Mouse (Mus musculus) olfactory bulb, adult 2 months (tissue): ENCODE measurements around the gene Tstd1. TPM values are rescaled to one million over a fixed set of nuclear protein-coding genes. Genes with fewer than 3 reads are reported as not detected.

Experiments used
- H3K27ac ChIP-seq: fragments of 200-500 bp; 2 replicates; pipeline ENCODE4 v1.5.1; 2012; ENCODE audit warnings: low read depth, low read length; ENCODE audit not compliant: insufficient read depth
- H3K4me1 ChIP-seq: fragments of 200-500 bp; 2 replicates; pipeline ENCODE4 v1.6.1; 2012; ENCODE audit warnings: low read length; ENCODE audit not compliant: control insufficient read depth, insufficient read depth
- H3K4me3 ChIP-seq: fragments of 200-500 bp; 2 replicates; pipeline ENCODE4 v1.5.1; 2012; ENCODE audit warnings: mild to moderate bottlenecking, low read depth, low read length, moderate library complexity; ENCODE audit not compliant: insufficient read depth
- CTCF ChIP-seq: fragments of 200-500 bp; IDR thresholded peaks from 2 replicates; pipeline ENCODE4 v1.5.1; 2012; ENCODE audit warnings: low read depth, mild to moderate bottlenecking, low read length, moderate library complexity; ENCODE audit not compliant: insufficient read depth
- POLR2A ChIP-seq: fragments of 200-500 bp; IDR thresholded peaks from 2 replicates; pipeline ENCODE4 v1.6.1; 2012; ENCODE audit warnings: mild to moderate bottlenecking, low read depth, low read length, moderate library complexity; ENCODE audit not compliant: insufficient read depth
- WGBS: fragments of 180-500 bp; shearing (Covaris S2); methylation state at CpG from one replicate; pipeline ENCODE4 v1.1.7; 2018; 5-methylcytosine and 5-hydroxymethylcytosine counted together
- polyA plus RNA-seq: library from polyadenylated mRNA; stranded (reverse); fragments of >200 nt; gene quantifications from 2 replicates; pipeline ENCODE4 v1.2.4, GENCODE M21; 2012; ENCODE audit warnings: low replicate concordance; ENCODE audit not compliant: missing spikeins, insufficient read depth, insufficient read length

Tstd1 gene
- polyA plus RNA-seq, 1 experiment, result not detected

DNA sequence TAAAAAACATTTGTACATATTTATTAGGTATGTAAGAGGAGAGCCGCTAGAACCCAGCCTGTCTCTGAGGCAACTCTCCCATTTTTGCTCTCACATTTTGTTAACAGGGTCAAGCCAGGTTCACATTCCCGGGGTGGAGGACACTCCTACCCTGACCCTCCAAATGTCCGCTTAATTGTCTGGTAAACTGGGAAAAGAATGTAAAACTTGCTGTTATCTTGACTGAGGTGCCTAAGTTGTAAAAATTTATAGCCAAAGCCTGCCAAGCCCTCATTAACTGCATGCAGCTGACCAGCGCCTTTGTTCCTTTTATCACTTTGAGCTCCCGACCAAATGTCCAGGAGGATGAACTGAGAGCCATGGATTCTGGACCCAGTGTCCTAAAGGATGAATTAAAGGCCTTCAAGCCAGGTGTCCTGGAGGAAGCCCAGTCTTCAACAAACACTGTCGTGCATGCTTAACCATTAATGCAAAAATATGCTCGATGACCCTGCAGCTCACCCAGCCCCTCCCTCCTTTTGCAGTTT is 16.7 kb downstream of the Tstd1 start:
- WGBS, result 77% methylated on average over 7 of the region's 7 CpGs
- TF ChIP-seq POLR2A, result no peak
- no peak for TF ChIP-seq CTCF
- no peak overlapping the region for H3K27ac ChIP-seq
- no peak overlapping the region for H3K4me3 ChIP-seq
- H3K4me1 ChIP-seq, result peaks cover 7% of the 10 kb centered on the region

DNA sequence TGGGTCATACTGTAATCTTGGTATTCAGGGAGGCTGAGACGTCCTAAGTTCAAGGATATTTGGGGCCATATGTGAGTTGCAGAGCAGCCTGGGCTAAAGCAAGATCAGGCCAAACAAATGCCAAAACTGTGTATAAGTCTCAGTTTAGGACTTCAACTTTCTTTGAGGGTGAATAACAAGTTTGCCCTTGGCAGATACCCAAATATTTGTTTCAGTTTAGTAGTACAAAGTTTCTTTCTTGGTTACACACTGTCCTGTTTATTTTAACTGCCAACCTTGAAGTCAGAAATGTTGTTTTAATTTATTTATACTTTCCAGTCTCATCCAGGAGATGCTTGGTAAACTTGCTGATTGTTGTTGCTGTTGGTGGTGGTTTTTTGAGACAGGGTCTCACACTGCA is 17.3 kb downstream of the Tstd1 start:
- peaks cover 9% of the 10 kb centered on the region for H3K4me1 ChIP-seq
- WGBS, result 87% methylated on average over 1 of the region's 1 CpGs
- no peak overlapping the region for H3K4me3 ChIP-seq
- no peak overlapping the region for H3K27ac ChIP-seq
- TF ChIP-seq CTCF (no peak), POLR2A (no peak)

DNA sequence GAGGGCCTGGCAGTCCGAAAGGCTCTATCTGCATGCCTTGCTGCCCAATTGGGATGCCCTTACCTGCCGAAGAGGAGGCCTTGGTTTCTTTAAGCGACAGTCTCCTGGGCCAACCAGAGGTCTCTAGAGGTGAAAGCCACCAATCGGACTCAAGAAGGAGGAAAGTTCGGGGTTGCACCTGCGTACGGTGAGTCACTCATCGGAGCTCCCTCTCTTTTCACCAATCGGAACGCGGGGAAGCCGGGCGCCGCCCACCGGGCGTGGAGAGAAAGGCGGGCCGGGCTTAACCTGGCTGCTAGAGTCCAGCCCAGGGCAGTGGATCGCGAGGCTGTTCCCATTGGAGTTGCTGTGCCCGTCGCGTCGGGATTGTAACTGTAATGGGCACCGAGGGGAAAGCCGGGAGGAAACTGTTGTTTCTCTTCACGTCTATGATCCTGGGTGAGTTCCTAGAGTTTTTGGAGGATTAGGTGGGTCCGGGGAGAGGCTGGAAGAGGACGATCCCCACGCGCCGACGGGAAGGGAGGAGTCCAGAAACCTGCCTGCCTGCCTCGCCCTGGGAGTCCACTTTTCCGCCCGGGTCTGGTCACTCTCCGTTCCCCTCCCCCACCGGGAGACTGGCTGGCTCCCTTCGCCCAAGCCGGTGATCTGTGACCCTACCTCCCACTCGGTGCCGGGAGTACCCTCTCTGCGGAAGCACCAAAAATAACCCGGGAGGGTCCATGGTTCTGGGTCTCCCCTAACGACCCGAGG is 18.8 kb downstream of the Tstd1 start, which contains the start of gene F11r:
TSS of gene F11r (plus strand) at position 272 of the 750 bp plus-strand sequence.
- 2% methylated on average over 46 of the region's 46 CpGs for WGBS
- H3K27ac ChIP-seq, result no peak within 1 kb of the TSS
- TF ChIP-seq POLR2A (no peak), CTCF (no peak)
- peak within 1 kb of the TSS; percentile 30 for H3K4me3 ChIP-seq
- peaks cover 9% of the 10 kb centered on the region for H3K4me1 ChIP-seq

DNA sequence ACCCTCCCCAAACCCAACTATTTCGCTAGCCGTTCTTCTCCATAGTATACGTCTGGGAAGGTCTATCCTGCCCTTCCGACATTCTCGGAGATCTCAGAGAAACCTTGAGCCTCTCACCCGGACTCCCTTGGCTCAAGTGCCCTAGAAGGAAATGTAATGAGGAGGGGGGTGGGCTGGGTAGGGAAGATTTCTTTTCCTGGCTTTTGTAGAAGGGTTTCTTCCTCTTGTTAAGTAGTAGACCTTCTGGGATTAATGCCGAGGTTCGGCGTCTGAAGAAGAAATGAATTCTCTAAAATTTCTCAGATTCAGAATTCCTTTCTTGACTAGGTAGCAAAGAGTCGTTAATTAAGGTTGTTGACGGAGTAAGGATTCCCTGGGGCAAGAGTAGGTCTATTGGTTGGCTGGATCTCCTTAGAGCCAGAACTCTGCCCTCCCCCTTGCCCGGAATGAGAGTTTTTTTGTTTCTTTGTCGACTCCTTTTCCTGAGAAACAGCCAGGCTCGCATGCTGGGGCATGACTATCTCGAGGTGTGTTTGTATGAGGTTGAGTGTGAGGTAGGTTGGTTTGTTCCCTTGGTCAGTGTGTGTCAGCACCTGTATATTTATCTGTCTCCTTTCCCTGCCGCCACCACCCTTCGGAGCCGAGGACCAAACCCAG is 19.5 kb downstream of the Tstd1 start:
- peak overlapping the region; percentile 30; the same call in 1 of the 2 replicates for H3K4me3 ChIP-seq
- WGBS, result 17% methylated on average over 18 of the region's 18 CpGs
- TF ChIP-seq CTCF (no peak), POLR2A (no peak)
- H3K27ac ChIP-seq, result no peak overlapping the region
- H3K4me1 ChIP-seq, result peaks cover 9% of the 10 kb centered on the region

DNA sequence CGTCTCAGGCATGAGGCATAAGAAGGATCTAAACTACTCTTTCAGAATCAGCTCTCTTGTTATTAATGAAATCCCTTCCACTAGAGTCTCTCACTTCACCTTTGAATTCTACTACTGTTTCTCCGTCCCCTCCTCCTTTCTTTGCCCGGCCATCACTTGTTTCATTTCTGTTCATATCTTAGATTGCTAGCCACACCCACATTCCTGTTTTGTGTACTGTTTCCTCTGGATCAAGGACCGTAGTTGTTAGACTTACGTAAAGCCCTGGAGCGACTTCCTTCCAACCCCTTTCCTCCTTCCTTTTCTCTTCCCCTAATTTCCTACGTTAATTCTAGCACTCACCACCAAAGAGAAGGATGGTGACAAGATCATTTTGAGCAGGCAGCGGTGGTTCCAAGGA is 20.4 kb downstream of the Tstd1 start:
- 71% methylated on average over 8 of the region's 8 CpGs for WGBS
- H3K27ac ChIP-seq, result no peak overlapping the region
- H3K4me3 ChIP-seq, result no peak overlapping the region
- peaks cover 9% of the 10 kb centered on the region for H3K4me1 ChIP-seq
- TF ChIP-seq CTCF, result no peak
- no peak for TF ChIP-seq POLR2A

DNA sequence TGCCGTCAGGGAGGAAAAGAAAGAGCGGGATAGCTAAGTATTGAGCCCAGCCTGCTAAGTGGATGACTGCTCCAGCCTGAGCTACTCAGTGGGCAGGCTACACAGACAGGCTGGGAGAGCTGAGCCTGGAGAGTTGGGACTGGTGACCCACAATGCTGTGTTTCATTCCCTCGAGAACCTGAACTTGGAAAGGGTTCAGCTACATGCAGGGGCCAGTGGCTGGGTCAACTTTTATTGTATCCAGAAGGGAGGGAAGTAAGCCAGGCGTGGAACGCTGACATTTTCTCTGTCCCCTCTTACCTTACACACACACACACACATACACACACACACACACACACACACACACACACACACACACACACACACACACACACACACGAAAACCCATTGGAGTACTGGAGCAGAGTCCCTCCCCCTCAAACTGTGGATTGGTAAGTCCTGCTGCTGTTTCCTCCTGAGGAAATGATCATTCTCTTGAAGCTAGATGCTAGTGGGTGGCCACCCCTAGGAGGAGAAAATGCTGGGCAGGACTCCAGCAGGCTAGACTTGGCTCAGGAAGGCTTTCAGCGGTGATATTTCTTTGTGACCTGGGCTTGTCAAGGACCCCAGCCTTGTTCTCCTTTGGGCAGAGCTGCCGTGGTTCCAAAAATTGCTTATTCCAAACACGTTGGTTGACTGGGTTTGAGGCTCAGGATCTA is 21.5 kb downstream of the Tstd1 start:
- Histone ChIP-seq H3K27ac (no peak overlapping the region), H3K4me3 (no peak overlapping the region), H3K4me1 (peaks cover 9% of the 10 kb centered on the region)
- WGBS, result 18% methylated on average over 9 of the region's 9 CpGs
- TF ChIP-seq CTCF, result no peak
- TF ChIP-seq POLR2A, result no peak

DNA sequence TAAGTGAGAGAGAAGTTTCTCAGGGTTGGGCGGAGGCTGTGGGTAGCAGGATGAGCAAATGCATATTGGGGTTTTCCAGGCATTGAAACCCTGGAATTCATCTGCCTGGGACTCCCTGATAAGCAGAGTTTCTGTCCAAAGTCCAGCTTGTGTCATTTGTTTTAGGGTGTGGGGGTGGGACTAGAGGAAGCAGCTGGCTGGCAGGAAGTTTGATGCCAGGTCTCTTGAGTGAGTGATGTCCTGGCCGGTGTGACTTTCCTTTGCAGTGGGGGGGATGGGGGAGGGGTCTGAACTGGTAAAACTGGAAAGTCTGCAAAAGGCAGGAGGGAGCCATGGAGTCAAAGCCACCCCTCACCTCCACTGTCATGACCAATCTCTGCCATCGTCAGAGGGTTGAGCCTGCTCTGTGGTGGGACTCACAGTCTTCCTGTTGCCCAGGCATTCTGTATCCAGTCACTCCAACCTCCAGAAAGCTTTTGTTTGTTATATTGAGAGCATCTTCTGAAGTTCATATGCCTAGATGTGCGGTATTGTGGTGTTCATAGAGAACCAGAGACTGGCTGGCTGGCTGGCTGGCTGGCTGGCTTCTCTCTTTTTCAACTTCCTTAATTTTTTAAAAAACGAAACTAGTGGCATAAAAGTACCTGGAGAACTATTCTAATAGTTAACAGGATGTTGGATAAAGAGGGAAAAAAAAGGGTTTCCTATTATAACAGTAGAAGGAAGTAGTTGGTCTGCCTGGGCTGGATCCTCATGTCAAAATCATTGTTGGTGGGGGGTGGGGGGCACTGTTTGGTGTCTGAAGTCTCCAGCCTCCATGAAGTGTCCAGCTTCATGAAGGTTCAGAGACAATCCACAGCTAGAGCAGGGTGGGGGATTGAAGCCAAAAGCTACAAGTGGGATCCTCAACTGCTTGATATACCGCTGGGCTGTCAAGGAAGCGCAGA is 23.1 kb downstream of the Tstd1 start:
- Histone ChIP-seq H3K4me1 (peaks cover 9% of the 10 kb centered on the region), H3K4me3 (no peak overlapping the region), H3K27ac (0 out of 2 replicates have a peak overlapping the region, but pooled peaks have one; percentile 13)
- TF ChIP-seq CTCF (no peak), POLR2A (no peak)
- 69% methylated on average over 7 of the region's 7 CpGs for WGBS

DNA sequence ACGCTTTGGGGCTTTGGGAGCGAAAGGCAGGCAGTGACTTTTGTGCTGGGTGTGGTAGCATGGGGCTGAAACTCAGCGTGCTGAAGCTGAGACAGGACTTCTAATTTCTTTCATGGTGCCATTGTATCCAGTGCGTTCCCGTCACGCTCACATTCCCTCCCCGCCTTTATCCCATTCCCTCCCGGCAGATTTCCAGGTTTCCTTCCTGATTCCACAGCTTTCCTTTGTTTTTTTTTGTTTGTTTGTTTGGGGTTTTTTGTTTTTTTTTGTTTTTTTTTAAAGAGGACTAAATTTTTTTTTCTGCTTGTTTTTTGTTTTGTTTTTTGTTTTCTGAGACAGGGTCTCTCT is 23.7 kb downstream of the Tstd1 start:
- 73% methylated on average over 8 of the region's 8 CpGs for WGBS
- TF ChIP-seq POLR2A, result no peak

More for the DNA sequence above, 23.7 kb downstream of the Tstd1 start:
- Histone ChIP-seq H3K27ac (0 out of 2 replicates have a peak overlapping the region, but pooled peaks have one; percentile 13), H3K4me1 (peaks cover 6% of the 10 kb centered on the region), H3K4me3 (no peak overlapping the region)
